In the genomic region with DNA sequence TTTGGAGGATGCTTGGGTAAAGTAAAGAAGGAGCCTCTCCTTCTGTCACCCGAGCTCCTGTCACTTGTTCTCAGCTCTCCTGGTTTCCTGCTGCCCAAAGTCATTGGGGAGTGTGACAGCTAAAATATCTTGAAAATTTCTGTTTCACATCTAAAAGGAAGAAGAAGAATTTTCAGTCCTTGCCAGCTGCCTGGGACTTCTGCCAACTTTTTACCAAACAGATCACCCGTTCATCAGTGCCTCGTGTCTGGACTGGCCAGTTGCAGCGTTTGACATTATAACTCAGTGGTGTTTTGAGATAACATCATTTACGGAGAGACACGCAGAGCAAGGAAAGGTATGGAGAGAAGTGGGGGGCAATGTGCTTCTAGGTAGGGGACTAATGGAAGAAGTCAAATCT, we compare ENCODE assay signal across 11 mouse cellular contexts. TPM values are rescaled to one million over a fixed set of nuclear protein-coding genes. Genes with fewer than 3 reads are reported as not detected.
A peak's percentile ranks its signal among the peaks of the same experiment; 100 is the strongest.
DNase-seq lines count a peak whose midpoint lies in the region; ATAC-seq and TF ChIP-seq lines count a peak whose summit lies in the region.
"Had no signal": no experiment of that assay in that cellular context is flagged by ENCODE, and none has a peak within 500 bp of the region (broad histone marks: within the 10 kb centered on the region; RNA-seq: fewer than 3 reads in every experiment).

No protein-coding gene starts in this region.

- H3K4me2 ChIP-seq in heart, embryonic 13.5 days = 0 out of 2 replicates have a peak overlapping the region, but pooled peaks have one; percentile 18
- H3K4me2 ChIP-seq in hindbrain, embryonic 12.5 days (replicated peaks) = no peak overlapping the region

- peaks cover 78% of the 10 kb centered on the region for H3K36me3 ChIP-seq in heart, embryonic 13.5 days
- H3K36me3 ChIP-seq in hindbrain, embryonic 12.5 days = peaks cover 50% of the 10 kb centered on the region

- WGBS in heart, embryonic 13.5 days = 32% methylated on average over 6 of the region's 6 CpGs
- 90% methylated on average over 6 of the region's 6 CpGs for WGBS in hindbrain, embryonic 12.5 days

- no peaks in the 10 kb centered on the region for H3K27me3 ChIP-seq in heart, embryonic 13.5 days (replicated peaks)
- H3K27me3 ChIP-seq in hindbrain, embryonic 12.5 days = no peaks in the 10 kb centered on the region

- no peak overlapping the region for H3K4me3 ChIP-seq in layer of hippocampus, adult 2 months
- no peak overlapping the region for H3K4me3 ChIP-seq in heart, embryonic 13.5 days
- no peak overlapping the region for H3K4me3 ChIP-seq in hindbrain, embryonic 12.5 days

- H3K4me1 ChIP-seq in heart, embryonic 13.5 days = peaks cover 13% of the 10 kb centered on the region
- H3K4me1 ChIP-seq in hindbrain, embryonic 12.5 days = no peaks in the 10 kb centered on the region

- no peak for ATAC-seq in cerebellum, adult (ENCODE audit: insufficient number of reproducible peaks, low FRiP score, low TSS enrichment)
- no peak for ATAC-seq in heart, embryonic 13.5 days (ENCODE audit: extremely low read depth, insufficient number of reproducible peaks, low FRiP score, low TSS enrichment)
- ATAC-seq in erythroid progenitor cell, adult 5-6 weeks (replicated peaks; ENCODE audit: low FRiP score, poor library complexity, severe bottlenecking) = no peak; the same call in 1 of the 2 replicates
- ATAC-seq in hindbrain, embryonic 12.5 days (ENCODE audit: low FRiP score) = no peak
- ATAC-seq: forebrain, postnatal 0 days had no signal

- H3K9me3 ChIP-seq in heart, embryonic 13.5 days = no peaks in the 10 kb centered on the region
- no peaks in the 10 kb centered on the region for H3K9me3 ChIP-seq in hindbrain, embryonic 12.5 days (replicated peaks)

- H3K9ac ChIP-seq in heart, embryonic 13.5 days = 0 out of 2 replicates have a peak overlapping the region, but pooled peaks have one; percentile 12
- no peak overlapping the region for H3K9ac ChIP-seq in hindbrain, embryonic 12.5 days
- H3K9ac ChIP-seq: forebrain, postnatal 0 days; liver, embryonic 14.5 days had no signal

- 0 out of 2 replicates have a peak overlapping the region, but pooled peaks have one; percentile 5 for H3K27ac ChIP-seq in layer of hippocampus, adult 2 months
- H3K27ac ChIP-seq in heart, embryonic 13.5 days (replicated peaks) = peak overlapping the region; percentile 30
- no peak overlapping the region for H3K27ac ChIP-seq in hindbrain, embryonic 12.5 days
- H3K27ac ChIP-seq: liver, embryonic 14.5 days had no signal

- no peak for TF ChIP-seq CTCF in layer of hippocampus, adult 2 months (conservative IDR thresholded peaks at IDR 0.05)

- DNase-seq in cerebellum, adult 11 months = peak; percentile 9
- DNase-seq in layer of hippocampus, adult 2 months (ENCODE audit: low spot score in 2 of 2) = peak in 1 of 2 experiments; percentile 20
- no peak for DNase-seq in layer of hippocampus, adult 18-20 months (ENCODE audit: low spot score in 2 of 2)
- peak; percentile 84 for DNase-seq in adipocyte (ENCODE audit: low spot score)
- DNase-seq: forebrain, postnatal 0 days had no signal

RNA-seq across cellular contexts. Expression of a gene that starts 20.7 kb away (rescaled TPM):
- total RNA-seq in layer of hippocampus, adult 2 months (2021) = under 1 TPM; 0.93 to 1.00 TPM
- total RNA-seq in layer of hippocampus, adult 18-20 months (2021) = under 1 TPM; 0.64 to 0.94 TPM
- 0.20 and 0.22 TPM in 2 replicates for polyA plus RNA-seq in heart, embryonic 13.5 days (2015; fragmentation: Nextera tagmentation; extraction: Ambion mirVana)
- 0.42 TPM in 1 of 2 replicates, not detected in the other for total RNA-seq in erythroid progenitor cell, adult 5-6 weeks (2015; ENCODE audit: low replicate concordance)
- 0.51 TPM in 1 of 2 replicates, not detected in the other for total RNA-seq in erythroid progenitor cell, adult 5-6 weeks (2017; ENCODE audit: low replicate concordance)
- 0.05 and 0.12 TPM in 2 replicates for polyA plus RNA-seq in hindbrain, embryonic 12.5 days (2016; fragmentation: Nextera tagmentation; extraction: Ambion mirVana)
- total RNA-seq: common myeloid progenitor, adult 5-6 weeks had no signal
- polyA plus RNA-seq: liver, embryonic 14.5 days had no signal

Comparison
In these comparisons a context has a peak if more than half of its experiments do, and no peak if none do; other contexts are left out.
1. DNase-seq: peak in cerebellum, adult 11 months (single experiment) and adipocyte (single experiment); none in layer of hippocampus, adult 18-20 months (0 of 2).